Mouse (Mus musculus) C2C12 (cell line): ENCODE results near the gene Cdk15. TPM values are rescaled to one million over a fixed set of nuclear protein-coding genes. Genes with fewer than 3 reads are reported as not detected.

Source experiments
- H3K27me3 ChIP-seq: one replicate; pipeline ENCODE4 v1.6.1; 2011; ENCODE audit not compliant: control insufficient read depth, insufficient read depth, insufficient read length
- H3K36me3 ChIP-seq: one replicate; pipeline ENCODE4 v1.6.1; 2011; ENCODE audit not compliant: control insufficient read depth, insufficient read depth
- H3K4me3 ChIP-seq: one replicate; pipeline ENCODE4 v1.5.1; 2011; ENCODE audit warnings: mild to moderate bottlenecking, control low read depth; ENCODE audit not compliant: poor library complexity, insufficient read depth, severe bottlenecking
- H3K79me2 ChIP-seq: one replicate; pipeline ENCODE4 v1.6.1; 2011; ENCODE audit not compliant: control insufficient read depth, insufficient read depth
- H3K79me3 ChIP-seq: one replicate; pipeline ENCODE4 v1.6.1; 2011; ENCODE audit warnings: low read depth, control low read depth
- H3ac ChIP-seq: one replicate; pipeline ENCODE3; 2011; ENCODE audit warnings: low read depth; ENCODE audit not compliant: control insufficient read depth, insufficient read length
- CEBPB ChIP-seq: IDR thresholded peaks from one replicate; pipeline ENCODE4 v1.6.1; 2011; ENCODE audit warnings: low read depth, mild to moderate bottlenecking, control low read depth, moderate library complexity
- CTCF ChIP-seq: IDR thresholded peaks from one replicate; pipeline ENCODE4 v1.5.1; 2011; ENCODE audit not compliant: control insufficient read depth, insufficient read depth, insufficient read length
- FOSL1 ChIP-seq: IDR thresholded peaks from one replicate; pipeline ENCODE4 v1.8.0; 2011; ENCODE audit warnings: mild to moderate bottlenecking, low read length; ENCODE audit not compliant: poor library complexity, insufficient read depth, severe bottlenecking
- MAX ChIP-seq: IDR thresholded peaks from one replicate; pipeline ENCODE4 v1.6.1; 2011; ENCODE audit warnings: mild to moderate bottlenecking, control low read depth
- MYOD1 ChIP-seq: IDR thresholded peaks from one replicate; pipeline ENCODE4 v1.6.1; 2011; ENCODE audit warnings: low read depth; ENCODE audit not compliant: control insufficient read depth, insufficient read length
- MYOG ChIP-seq: IDR thresholded peaks from one replicate; pipeline ENCODE4 v1.6.1; 2011; ENCODE audit not compliant: control insufficient read depth, insufficient read length; ENCODE audit errors: extremely low read depth
- USF1 ChIP-seq: IDR thresholded peaks from one replicate; pipeline ENCODE4 v1.6.1; 2011; ENCODE audit warnings: low read depth, mild to moderate bottlenecking, control low read depth, moderate library complexity
- polyA plus RNA-seq: library from polyadenylated mRNA; unstranded; fragments of >200 nt; fragmentation: generic; extraction: Trizol; gene quantifications from one replicate; pipeline ENCODE4 v1.2.1, GENCODE M21; 2012; ENCODE audit warnings: missing spikeins

Cdk15 gene
- polyA plus RNA-seq, 1 experiment, result 0.05 TPM

DNA sequence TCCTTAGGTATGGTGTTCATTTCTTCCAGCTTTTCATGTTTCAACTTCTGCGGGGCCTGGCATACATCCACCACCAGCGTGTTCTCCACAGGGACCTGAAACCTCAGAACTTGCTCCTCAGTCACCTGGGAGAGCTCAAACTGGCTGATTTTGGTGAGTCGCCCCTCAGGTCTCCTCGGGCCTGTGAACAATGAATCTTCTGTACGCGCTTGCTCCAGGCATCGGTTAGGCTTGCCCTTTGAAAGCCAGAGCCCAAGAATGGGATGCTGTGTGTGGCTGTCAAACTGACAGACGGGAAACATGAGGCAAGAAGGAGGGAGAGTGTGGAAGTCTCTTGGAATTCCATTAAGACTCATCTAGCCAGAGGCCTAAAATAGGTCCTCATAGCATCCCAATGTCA is 31.0 kb downstream of the Cdk15 start:
- H3K79me3 ChIP-seq, result no peaks in the 10 kb centered on the region
- H3K79me2 ChIP-seq, result no peaks in the 10 kb centered on the region
- H3K36me3 ChIP-seq, result no peaks in the 10 kb centered on the region
- no peak overlapping the region for H3ac ChIP-seq
- no peak for TF ChIP-seq MYOD1
- no peak for TF ChIP-seq CEBPB
- TF ChIP-seq CTCF, result no peak
- TF ChIP-seq MYOG, result no peak
- TF ChIP-seq MAX, result no peak
- no peak for TF ChIP-seq USF1
- TF ChIP-seq FOSL1, result no peak
- no peaks in the 10 kb centered on the region for H3K27me3 ChIP-seq
- no peak overlapping the region for H3K4me3 ChIP-seq

DNA sequence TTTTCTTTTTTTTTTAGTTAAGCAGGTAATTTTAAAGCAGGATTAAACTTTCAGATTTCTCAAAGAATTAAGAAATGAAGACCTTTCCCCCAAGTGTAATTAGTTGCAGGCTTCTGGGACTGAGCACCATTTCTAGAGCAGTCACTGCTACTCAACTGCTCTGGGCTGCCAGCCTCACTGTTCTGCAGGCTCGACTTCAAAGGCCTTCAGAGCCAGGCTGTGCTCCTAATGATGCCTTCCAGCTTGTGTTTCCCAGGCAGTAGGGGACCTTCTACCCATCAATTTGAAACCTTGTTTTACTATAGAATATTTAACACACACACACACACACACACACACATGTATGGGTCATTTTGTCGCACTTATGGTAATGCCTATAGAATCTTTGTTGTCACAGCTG is 34.9 kb downstream of the Cdk15 start:
- no peaks in the 10 kb centered on the region for H3K27me3 ChIP-seq
- H3K4me3 ChIP-seq, result no peak overlapping the region
- TF ChIP-seq USF1 (no peak), MYOD1 (no peak), FOSL1 (no peak), MYOG (no peak), CTCF (no peak), CEBPB (no peak), MAX (no peak)
- no peaks in the 10 kb centered on the region for H3K79me2 ChIP-seq
- H3K79me3 ChIP-seq, result no peaks in the 10 kb centered on the region
- no peak overlapping the region for H3ac ChIP-seq
- H3K36me3 ChIP-seq, result no peaks in the 10 kb centered on the region

DNA sequence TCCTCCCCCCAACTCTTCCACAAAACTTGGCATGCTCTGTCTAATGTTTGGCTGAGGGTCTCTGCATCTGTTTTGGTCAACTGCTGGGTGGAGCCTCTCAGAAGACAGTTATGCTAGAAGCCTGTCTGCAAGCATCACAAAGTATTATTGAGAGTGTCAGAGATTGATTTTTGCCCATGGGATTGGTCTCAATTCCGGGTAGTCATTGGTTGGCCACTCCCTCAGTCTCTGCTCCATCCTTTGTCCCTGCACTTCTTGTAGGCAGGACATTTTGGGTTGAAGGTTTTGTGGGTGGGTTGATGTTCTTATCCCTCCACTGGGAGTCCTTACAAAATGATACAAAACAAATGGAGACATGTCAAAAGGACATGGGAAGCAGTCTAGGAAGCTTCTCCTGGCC is 39.1 kb downstream of the Cdk15 start:
- Histone ChIP-seq H3K79me2 (no peaks in the 10 kb centered on the region), H3K27me3 (no peaks in the 10 kb centered on the region), H3K36me3 (no peaks in the 10 kb centered on the region), H3ac (no peak overlapping the region), H3K4me3 (no peak overlapping the region), H3K79me3 (no peaks in the 10 kb centered on the region)
- TF ChIP-seq CEBPB (no peak), MYOD1 (no peak), FOSL1 (no peak), MYOG (no peak), MAX (no peak), CTCF (no peak), USF1 (no peak)

DNA sequence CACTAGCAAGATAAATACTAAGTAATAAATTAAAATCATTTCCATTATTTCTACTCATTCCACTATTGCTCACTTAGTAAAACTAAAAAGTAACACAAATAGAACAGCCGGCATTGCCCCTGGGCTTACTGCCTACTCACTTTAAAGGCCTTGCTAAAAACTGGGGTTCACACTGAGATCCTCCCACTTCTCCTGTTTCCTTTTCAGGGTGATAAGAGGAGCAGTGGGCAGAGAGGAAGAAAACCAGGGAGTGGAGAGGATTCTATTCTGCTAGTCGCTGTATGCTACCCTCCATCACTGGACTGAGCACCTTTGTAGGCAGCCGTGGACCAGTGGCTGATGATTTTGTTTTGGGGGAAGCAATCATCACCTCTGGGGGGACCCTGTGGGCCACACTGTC is 40.5 kb downstream of the Cdk15 start:
- H3K79me2 ChIP-seq, result no peaks in the 10 kb centered on the region

DNA sequence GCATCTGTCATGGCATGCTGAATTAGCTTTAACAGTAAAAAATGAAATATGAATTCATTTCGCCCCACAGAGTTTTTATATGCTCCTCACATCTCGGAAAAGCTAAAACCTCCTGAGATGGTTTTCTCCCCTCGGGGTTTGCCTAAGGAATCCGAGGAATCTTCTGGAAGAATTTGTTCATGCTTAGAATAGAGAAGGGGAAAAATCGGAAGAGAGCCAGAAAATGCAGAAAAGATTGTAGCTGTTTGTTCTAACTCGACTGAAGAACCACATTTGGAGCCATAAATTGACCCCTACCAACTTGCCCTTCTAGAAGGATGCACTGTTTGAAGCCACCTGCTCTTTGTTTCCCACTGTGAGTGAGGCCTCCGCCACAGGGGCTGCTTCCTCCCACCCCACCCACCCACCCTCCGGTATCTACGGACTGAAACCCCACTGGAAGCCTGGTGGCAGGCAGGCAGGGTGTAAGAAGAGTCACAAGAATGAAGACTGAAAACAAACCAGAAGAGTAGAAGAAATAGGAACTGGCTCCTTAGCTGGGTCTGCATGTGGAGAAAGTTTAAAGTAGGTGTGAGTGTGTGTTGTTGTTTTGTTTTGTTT is 41.9 kb downstream of the Cdk15 start:
- H3K27me3 ChIP-seq, result no peaks in the 10 kb centered on the region
- H3K36me3 ChIP-seq, result no peaks in the 10 kb centered on the region
- H3K79me3 ChIP-seq, result no peaks in the 10 kb centered on the region
- H3ac ChIP-seq, result no peak overlapping the region
- TF ChIP-seq FOSL1 (no peak), CEBPB (no peak), CTCF (no peak), MYOG (no peak), MAX (no peak), USF1 (no peak), MYOD1 (no peak)
- H3K79me2 ChIP-seq, result no peaks in the 10 kb centered on the region
- no peak overlapping the region for H3K4me3 ChIP-seq

More for the DNA sequence above, 40.5 kb downstream of the Cdk15 start:
- no peak for TF ChIP-seq USF1
- TF ChIP-seq MYOG, result no peak
- no peak for TF ChIP-seq CTCF
- TF ChIP-seq FOSL1, result no peak
- no peak for TF ChIP-seq MYOD1
- no peak for TF ChIP-seq CEBPB
- TF ChIP-seq MAX, result no peak
- no peaks in the 10 kb centered on the region for H3K27me3 ChIP-seq
- no peaks in the 10 kb centered on the region for H3K36me3 ChIP-seq
- no peak overlapping the region for H3ac ChIP-seq
- no peak overlapping the region for H3K4me3 ChIP-seq
- H3K79me3 ChIP-seq, result no peaks in the 10 kb centered on the region

DNA sequence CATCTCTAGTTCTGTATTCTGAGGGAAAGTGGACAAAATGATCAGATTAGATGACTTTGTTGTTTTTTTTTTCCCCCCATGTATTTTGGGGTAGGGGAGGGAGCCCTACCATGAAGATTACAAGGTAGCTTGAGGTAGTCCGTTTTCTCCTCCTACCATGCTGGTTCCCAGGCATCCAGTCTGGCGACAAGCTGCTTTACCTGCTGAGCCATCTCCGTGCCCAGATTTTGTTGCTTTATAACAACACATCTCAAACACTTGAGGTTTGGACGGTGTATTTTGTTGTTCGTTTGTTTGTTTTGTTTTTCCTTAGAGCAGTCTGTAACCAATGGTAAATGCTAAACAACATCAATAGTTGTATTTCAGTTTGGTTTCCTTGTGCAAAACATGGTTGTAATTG is 50.6 kb downstream of the Cdk15 start:
- Histone ChIP-seq H3K79me3 (no peaks in the 10 kb centered on the region), H3K79me2 (no peaks in the 10 kb centered on the region), H3K4me3 (no peak overlapping the region), H3K27me3 (no peaks in the 10 kb centered on the region), H3K36me3 (no peaks in the 10 kb centered on the region), H3ac (no peak overlapping the region)
- TF ChIP-seq CEBPB, result no peak
- TF ChIP-seq USF1, result no peak
- TF ChIP-seq CTCF, result no peak
- no peak for TF ChIP-seq FOSL1
- no peak for TF ChIP-seq MAX
- TF ChIP-seq MYOD1, result no peak
- TF ChIP-seq MYOG, result no peak
